Mouse (Mus musculus): Measurements from ENCODE around the gene Cngb1. TPM values are rescaled to one million over a fixed set of nuclear protein-coding genes. Genes with fewer than 3 reads are reported as not detected.

Cngb1 gene
- total and polyA plus RNA-seq, 3 experiments = 0.61 to 1.2 (median 0.63) TPM

GRCm38 (mm10) chr8:95200001-95200405 lies 106.4 kb downstream of the Cngb1 start:
- no peaks in the 10 kb centered on the region for H3K79me2 ChIP-seq (replicated peaks; ENCODE audit: control insufficient read depth, insufficient read depth, low read length)
- H3K27me3 ChIP-seq (ENCODE audit: control insufficient read depth, insufficient read depth, low read length) = no peaks in the 10 kb centered on the region
- WGBS = 79% methylated on average over 9 of the region's 9 CpGs
- no peak overlapping the region for H3K9ac ChIP-seq (ENCODE audit: low read depth, low read length)
- no peak for DNase-seq
- H3K27ac ChIP-seq = no peak overlapping the region
- no peaks in the 10 kb centered on the region for H3K36me3 ChIP-seq (ENCODE audit: control insufficient read depth, insufficient read depth, low read length)
- H3K4me3 ChIP-seq = no peak overlapping the region
- H3K4me1 ChIP-seq (ENCODE audit: control insufficient read depth, insufficient read depth, low read length) = peaks cover 2% of the 10 kb centered on the region; the same call in 1 of the 2 replicates
- intact Hi-C loops (cut with DNase I) = no loop called here
- TF ChIP-seq CTCF (IDR thresholded peaks at IDR 0.05) = no peak
- no peak for TF ChIP-seq POLR2A (IDR thresholded peaks at IDR 0.05; ENCODE audit: insufficient read depth, low read depth, low read length)
- TF ChIP-seq EP300 (IDR thresholded peaks at IDR 0.05; ENCODE audit: insufficient read depth, low read depth, low read length) = no peak

- no peaks in the 10 kb centered on the region for H3K36me3 ChIP-seq (ENCODE audit: control insufficient read depth, insufficient read depth, low read length)
- WGBS = 58% methylated on average over 11 of the region's 11 CpGs
- intact Hi-C loops (cut with DNase I) = no loop called here
- DNase-seq = no peak
- no peaks in the 10 kb centered on the region for H3K27me3 ChIP-seq (ENCODE audit: control insufficient read depth, insufficient read depth, low read length)
- H3K79me2 ChIP-seq (replicated peaks; ENCODE audit: control insufficient read depth, insufficient read depth, low read length) = no peaks in the 10 kb centered on the region
- H3K4me3 ChIP-seq = no peak overlapping the region
- H3K9ac ChIP-seq (ENCODE audit: low read depth, low read length) = no peak overlapping the region
- TF ChIP-seq EP300 (IDR thresholded peaks at IDR 0.05; ENCODE audit: insufficient read depth, low read depth, low read length) = no peak
- no peaks in the 10 kb centered on the region for H3K4me1 ChIP-seq (ENCODE audit: control insufficient read depth, insufficient read depth, low read length)
- no peak overlapping the region for H3K27ac ChIP-seq
Measured at GRCm38 (mm10) chr8:95195728-95196127, 110.7 kb downstream of the Cngb1 start.

GRCm38 (mm10) chr8:95191497-95192175 lies 114.7 kb downstream of the Cngb1 start:
- TF ChIP-seq EP300 (IDR thresholded peaks at IDR 0.05; ENCODE audit: insufficient read depth, low read depth, low read length) (no peak), CTCF (IDR thresholded peaks at IDR 0.05) (no peak), POLR2A (IDR thresholded peaks at IDR 0.05; ENCODE audit: insufficient read depth, low read depth, low read length) (no peak)

More at GRCm38 (mm10) chr8:95191497-95192175, 114.7 kb downstream of the Cngb1 start:
- no peak overlapping the region for H3K9ac ChIP-seq (ENCODE audit: low read depth, low read length)
- H3K4me1 ChIP-seq (ENCODE audit: control insufficient read depth, insufficient read depth, low read length) = peaks cover 1% of the 10 kb centered on the region
- no peak overlapping the region for H3K27ac ChIP-seq
- no peak overlapping the region for H3K4me3 ChIP-seq
- intact Hi-C loops (cut with DNase I) = no loop called here
- no peaks in the 10 kb centered on the region for H3K36me3 ChIP-seq (ENCODE audit: control insufficient read depth, insufficient read depth, low read length)
- H3K27me3 ChIP-seq (ENCODE audit: control insufficient read depth, insufficient read depth, low read length) = no peaks in the 10 kb centered on the region
- WGBS = 95% methylated on average over 9 of the region's 9 CpGs
- no peak for DNase-seq
- H3K79me2 ChIP-seq (replicated peaks; ENCODE audit: control insufficient read depth, insufficient read depth, low read length) = no peaks in the 10 kb centered on the region

Other genes with a start within 250 kb of the Cngb1 start
- 1 to 10 TPM; 4.5 to 5.9 TPM for gene Katnb1, start 225.4 kb downstream of the Cngb1 start, total RNA-seq (2021)
- 8.7 and 9.1 TPM in 2 replicates for gene Katnb1, start 225.4 kb downstream of the Cngb1 start, polyA plus RNA-seq (2012; rRNA removed)
- gene Kifc3, start 103.8 kb downstream of the Cngb1 start, total RNA-seq (2021) = 10 to 100 TPM; 76.2 to 93.4 TPM
- 58.7 and 64.9 TPM in 2 replicates for gene Kifc3, start 103.8 kb downstream of the Cngb1 start, polyA plus RNA-seq (2012; rRNA removed)
- gene Tepp, start 4.0 kb upstream of the Cngb1 start, total RNA-seq (2021) = not detected
- gene Tepp, start 4.0 kb upstream of the Cngb1 start, polyA plus RNA-seq (2012; rRNA removed) = 0.44 and 0.59 TPM in 2 replicates
- 1 to 10 TPM; 7.6 to 8.1 TPM for gene Zfp319, start 25.4 kb upstream of the Cngb1 start, total RNA-seq (2021)
- 5.5 and 7.3 TPM in 2 replicates for gene Zfp319, start 25.4 kb upstream of the Cngb1 start, polyA plus RNA-seq (2012; rRNA removed)
- gene Usb1, start 25.7 kb upstream of the Cngb1 start, total RNA-seq (2021) = 10 to 100 TPM; 12.2 to 15.2 TPM
- gene Usb1, start 25.7 kb upstream of the Cngb1 start, polyA plus RNA-seq (2012; rRNA removed) = 23.9 and 31.1 TPM in 2 replicates
- 10 to 100 TPM; 53.4 to 67.5 TPM for gene Mmp15, start 45.7 kb upstream of the Cngb1 start, total RNA-seq (2021)
- 56.7 and 58.4 TPM in 2 replicates for gene Mmp15, start 45.7 kb upstream of the Cngb1 start, polyA plus RNA-seq (2012; rRNA removed)
- 10 to 100 TPM; 21.8 to 24.2 TPM for gene Cfap20, start 128.3 kb upstream of the Cngb1 start, total RNA-seq (2021)
- gene Cfap20, start 128.3 kb upstream of the Cngb1 start, polyA plus RNA-seq (2012; rRNA removed) = 27.4 and 35.2 TPM in 2 replicates
- gene Csnk2a2, start 183.5 kb upstream of the Cngb1 start, total RNA-seq (2021) = 10 to 100 TPM; 28.6 to 31.0 TPM
- 11.0 and 20.6 TPM in 2 replicates for gene Csnk2a2, start 183.5 kb upstream of the Cngb1 start, polyA plus RNA-seq (2012; rRNA removed)
- gene Ccdc113, start 227.5 kb upstream of the Cngb1 start, total RNA-seq (2021) = not detected
- gene Ccdc113, start 227.5 kb upstream of the Cngb1 start, polyA plus RNA-seq (2012; rRNA removed) = 0.14 TPM in 1 of 2 replicates, not detected in the other